14 mouse cellular contexts compared by ENCODE assay signal in the genomic region with DNA sequence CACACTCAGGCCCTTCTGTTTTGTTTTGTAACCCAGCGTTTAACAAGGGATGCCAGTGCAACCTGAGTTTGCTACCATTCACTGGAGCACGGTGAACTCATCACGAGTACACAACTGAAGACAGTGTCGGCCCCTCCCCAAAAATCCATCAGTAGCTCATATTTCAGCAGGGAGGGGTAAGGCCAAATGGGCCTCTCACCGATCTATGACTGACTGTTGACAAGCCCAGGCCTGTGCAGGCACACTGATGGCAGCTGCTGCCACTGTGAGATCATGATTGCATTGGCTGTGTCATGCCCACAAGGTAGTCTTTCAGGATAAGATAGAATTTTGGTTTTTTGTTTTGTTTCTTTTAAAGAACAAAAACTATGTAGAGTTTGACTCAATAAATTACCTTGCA. TPM values are rescaled to one million over a fixed set of nuclear protein-coding genes. Genes with fewer than 3 reads are reported as not detected.
DNase-seq lines count a peak whose midpoint lies in the region; ATAC-seq and TF ChIP-seq lines count a peak whose summit lies in the region.
"Had no signal": no experiment of that assay in that cellular context is flagged by ENCODE, and none has a peak within 500 bp of the region (broad histone marks: within the 10 kb centered on the region; RNA-seq: fewer than 3 reads in every experiment).

No protein-coding gene starts in this region.

- no peak overlapping the region for H3K4me2 ChIP-seq in kidney, embryonic 16.5 days (replicated peaks; ENCODE audit: low read depth, low read length)
- no peak overlapping the region for H3K4me2 ChIP-seq in kidney, embryonic 14.5 days (replicated peaks; ENCODE audit: low read depth, low read length)
- H3K4me2 ChIP-seq in CH12.LX (ENCODE audit: insufficient read depth, low read depth, poor library complexity, severe bottlenecking), result peak overlapping the region; percentile 76
- H3K4me2 ChIP-seq in liver, embryonic 15.5 days, result no peak overlapping the region
- H3K4me2 ChIP-seq: stomach, embryonic 15.5 days had no signal

- TF ChIP-seq RAD21 in CH12.LX (IDR thresholded peaks at IDR 0.05; ENCODE audit: low read depth, low read length), result no peak

- 33% methylated on average over 5 of the region's 5 CpGs for WGBS in kidney, embryonic 16.5 days
- 32% methylated on average over 5 of the region's 5 CpGs for WGBS in kidney, embryonic 14.5 days
- 44% methylated on average over 5 of the region's 5 CpGs for WGBS in liver, embryonic 15.5 days (ENCODE audit: insufficient replicate concordance)

- no peaks in the 10 kb centered on the region for H3K9me3 ChIP-seq in kidney, embryonic 16.5 days (ENCODE audit: low read length)
- H3K9me3 ChIP-seq in kidney, embryonic 14.5 days (ENCODE audit: control insufficient read depth, low read length), result no peaks in the 10 kb centered on the region
- H3K9me3 ChIP-seq in CH12.LX (replicated peaks; ENCODE audit: low read length), result no peaks in the 10 kb centered on the region
- no peaks in the 10 kb centered on the region for H3K9me3 ChIP-seq in liver, embryonic 15.5 days (replicated peaks)
- H3K9me3 ChIP-seq: stomach, embryonic 15.5 days had no signal

- no peaks in the 10 kb centered on the region for H3K27me3 ChIP-seq in kidney, embryonic 16.5 days (ENCODE audit: insufficient read depth, low read length)
- no peaks in the 10 kb centered on the region for H3K27me3 ChIP-seq in kidney, embryonic 14.5 days (ENCODE audit: control insufficient read depth, insufficient read depth, low read length)
- no peaks in the 10 kb centered on the region for H3K27me3 ChIP-seq in CH12.LX (replicated peaks)
- H3K27me3 ChIP-seq in liver, embryonic 15.5 days, result no peaks in the 10 kb centered on the region
- H3K27me3 ChIP-seq: stomach, embryonic 15.5 days had no signal

- dilution Hi-C loops in CH12.LX (cut with MboI; ENCODE audit: extremely low pct_ligation_motif_present, extremely low pct_unique_long_range_greater_than_20kb, low sequenced_read_pairs), result no loop called here

- peak; percentile 62 for DNase-seq in CH12.LX (ENCODE audit: extremely low read depth)
- DNase-seq in embryo, embryonic 11 days, result peak; percentile 21
- no peak for DNase-seq in testis, postnatal 14 days (ENCODE audit: low spot score)
- no peak for DNase-seq in adrenal gland, adult 2 months
- DNase-seq in right cerebral cortex, postnatal 4 days, result no peak
- DNase-seq: cerebellum, postnatal 36 days; forebrain, postnatal 0 days; heart, postnatal 14 days; kidney, postnatal 4 days had no signal

- no peaks in the 10 kb centered on the region for H3K36me3 ChIP-seq in kidney, embryonic 16.5 days (ENCODE audit: insufficient read depth, low read length)
- no peaks in the 10 kb centered on the region for H3K36me3 ChIP-seq in kidney, embryonic 14.5 days (ENCODE audit: control insufficient read depth, insufficient read depth, low read length)
- H3K36me3 ChIP-seq in CH12.LX (replicated peaks in 1 of 2; ENCODE audit: control insufficient read depth in 1 of 2, insufficient read depth in 1 of 2, low read length in 1 of 2), result peaks cover 2 to 6% of the 10 kb centered on the region in 2 experiments
- peaks cover 7% of the 10 kb centered on the region for H3K36me3 ChIP-seq in liver, embryonic 15.5 days (replicated peaks)
- H3K36me3 ChIP-seq: stomach, embryonic 15.5 days had no signal

- H3K4me3 ChIP-seq in kidney, embryonic 16.5 days (ENCODE audit: low read length), result no peak overlapping the region
- no peak overlapping the region for H3K4me3 ChIP-seq in kidney, embryonic 14.5 days (ENCODE audit: low read length)
- peak overlapping the region in 1 of 3 experiments; percentile 16 for H3K4me3 ChIP-seq in CH12.LX (replicated peaks in 1 of 3; ENCODE audit: low read depth in 2 of 3, low read length in 2 of 3, poor library complexity in 1 of 3)
- no peak overlapping the region for H3K4me3 ChIP-seq in liver, embryonic 15.5 days (replicated peaks)
- H3K4me3 ChIP-seq: stomach, embryonic 15.5 days had no signal

- H3K27ac ChIP-seq in kidney, embryonic 16.5 days (ENCODE audit: low read length), result no peak overlapping the region
- no peak overlapping the region for H3K27ac ChIP-seq in kidney, embryonic 14.5 days (ENCODE audit: low read depth, low read length)
- peak overlapping the region; percentile 75 for H3K27ac ChIP-seq in CH12.LX (ENCODE audit: insufficient read depth, low read depth)
- no peak overlapping the region for H3K27ac ChIP-seq in liver, embryonic 15.5 days (replicated peaks)
- H3K27ac ChIP-seq: stomach, embryonic 15.5 days had no signal

- TF ChIP-seq POLR2A in CH12.LX (IDR thresholded peaks at IDR 0.05; ENCODE audit: low read depth, low read length), result peak; percentile 57; the same call in 1 of the 2 replicates

- peaks cover 8% of the 10 kb centered on the region; the same call in 1 of the 2 replicates for H3K79me2 ChIP-seq in CH12.LX (replicated peaks; ENCODE audit: control insufficient read depth, extremely low read depth, insufficient read depth, poor library complexity, severe bottlenecking)

- H3K4me1 ChIP-seq in kidney, embryonic 16.5 days (ENCODE audit: insufficient read depth, low read length), result peaks cover 4% of the 10 kb centered on the region; the same call in 1 of the 2 replicates
- H3K4me1 ChIP-seq in kidney, embryonic 14.5 days (ENCODE audit: control insufficient read depth, insufficient read depth, low read length), result no peaks in the 10 kb centered on the region
- H3K4me1 ChIP-seq in CH12.LX (ENCODE audit: control insufficient read depth in 1 of 2, insufficient read depth in 2 of 2), result peaks cover 22 to 41% of the 10 kb centered on the region in 2 experiments
- H3K4me1 ChIP-seq in liver, embryonic 15.5 days (replicated peaks), result peaks cover 35% of the 10 kb centered on the region
- H3K4me1 ChIP-seq: stomach, embryonic 15.5 days had no signal

- peak; percentile 23; the same call in 1 of the 2 replicates for ATAC-seq in kidney, embryonic 16.5 days (ENCODE audit: low FRiP score, low TSS enrichment)
- no peak for ATAC-seq in kidney, embryonic 14.5 days (ENCODE audit: low FRiP score, low TSS enrichment)
- peak; percentile 62; the same call in 1 of the 2 replicates for ATAC-seq in liver, embryonic 15.5 days (ENCODE audit: insufficient read depth)
- ATAC-seq: forebrain, postnatal 0 days; lung, postnatal 0 days had no signal

- no peak overlapping the region for H3K9ac ChIP-seq in kidney, embryonic 16.5 days (replicated peaks; ENCODE audit: low read length)
- no peak overlapping the region for H3K9ac ChIP-seq in kidney, embryonic 14.5 days (ENCODE audit: low read depth, low read length)
- peak overlapping the region; percentile 69 for H3K9ac ChIP-seq in CH12.LX (ENCODE audit: insufficient read depth, low read depth)
- no peak overlapping the region for H3K9ac ChIP-seq in liver, embryonic 15.5 days
- H3K9ac ChIP-seq: forebrain, postnatal 0 days; stomach, embryonic 15.5 days had no signal

- TF ChIP-seq EP300 in CH12.LX (IDR thresholded peaks at IDR 0.05; ENCODE audit: low read length), result no peak

- in situ Hi-C loops in CH12.LX (cut with MboI; ENCODE audit: low pct_ligation_motif_present, low pct_unique_long_range_greater_than_20kb, low sequenced_read_pairs), result no loop called here

- no peak for TF ChIP-seq CTCF in CH12.LX (conservative IDR thresholded peaks at IDR 0.05 in 1 of 2, IDR thresholded peaks at IDR 0.05 in 1 of 2; ENCODE audit: low read depth in 2 of 2, low read length in 2 of 2)

TF ChIP-seq in CH12.LX, 34 proteins besides CTCF, POLR2A, EP300 and RAD21 (continues in another document):
- TF ChIP-seq CHD2 (IDR thresholded peaks at IDR 0.05; ENCODE audit: low read length) (no peak), SIN3A (IDR thresholded peaks at IDR 0.05; ENCODE audit: low read length) (peak; percentile 56; the same call in 1 of the 2 replicates), TBP (conservative IDR thresholded peaks at IDR 0.05; ENCODE audit: low read depth, low read length) (no peak; the same call in 1 of the 2 replicates), JUND (conservative IDR thresholded peaks at IDR 0.05; ENCODE audit: low read depth, low read length) (no peak), GABPA (IDR thresholded peaks at IDR 0.05; ENCODE audit: insufficient replicate concordance, low read depth, low read length) (no peak), BHLHE40 (IDR thresholded peaks at IDR 0.05; ENCODE audit: low read depth, low read length) (peak; percentile 95), POLR2AphosphoS2 (IDR thresholded peaks at IDR 0.05; ENCODE audit: low read depth, low read length) (no peak), RCOR1 (conservative IDR thresholded peaks at IDR 0.05; ENCODE audit: low read depth, low read length) (0 out of 2 replicates have a peak, but pooled peaks have one; percentile 36), CHD1 (IDR thresholded peaks at IDR 0.05; ENCODE audit: low read depth, low read length) (peak; percentile 99), HCFC1 (IDR thresholded peaks at IDR 0.05; ENCODE audit: low read depth, low read length) (no peak), JUN (IDR thresholded peaks at IDR 0.05; ENCODE audit: insufficient read depth, low read depth, low read length) (no peak), ZC3H11A (IDR thresholded peaks at IDR 0.05; ENCODE audit: low read depth, low read length) (no peak), MYC (IDR thresholded peaks at IDR 0.05; ENCODE audit: low read depth, low read length) (0 out of 2 replicates have a peak, but pooled peaks have one; percentile 4), USF2 (conservative IDR thresholded peaks at IDR 0.05; ENCODE audit: low read depth, low read length) (no peak), IRF4 (IDR thresholded peaks at IDR 0.05; ENCODE audit: low read depth, low read length) (no peak; the same call in 1 of the 2 replicates), ELF1 (IDR thresholded peaks at IDR 0.05; ENCODE audit: low read depth, low read length) (peak; percentile 26; the same call in 1 of the 2 replicates), ZKSCAN1 (IDR thresholded peaks at IDR 0.05; ENCODE audit: borderline replicate concordance, low read depth, low read length) (no peak), USF1 (IDR thresholded peaks at IDR 0.05; ENCODE audit: low read depth, low read length) (no peak), NELFE (IDR thresholded peaks at IDR 0.05; ENCODE audit: low read depth, low read length) (no peak), E2F4 (IDR thresholded peaks at IDR 0.05; ENCODE audit: insufficient replicate concordance, low read depth, low read length) (no peak), ETS1 (conservative IDR thresholded peaks at IDR 0.05; ENCODE audit: low read depth, low read length) (peak; percentile 67)

RNA-seq across cellular contexts. Expression of a gene that starts 12.2 kb away (rescaled TPM):
- polyA plus RNA-seq in kidney, embryonic 16.5 days (2015; fragmentation: Nextera tagmentation; extraction: Ambion mirVana), result 25.4 and 28.1 TPM in 2 replicates
- 29.9 and 32.7 TPM in 2 replicates for polyA plus RNA-seq in kidney, embryonic 14.5 days (2014; fragmentation: Nextera tagmentation; extraction: Ambion mirVana)
- 10.7 and 15.2 TPM in 2 replicates for total RNA-seq in CH12.LX (2012; rRNA removed)
- total RNA-seq in CH12.LX (2014; rRNA removed), result 16.7 and 19.3 TPM in 2 replicates
- 13.6 TPM in 2 replicates for polyA plus RNA-seq in CH12.LX (2012; ENCODE audit: insufficient read length, low read depth)
- polyA plus RNA-seq in liver, embryonic 15.5 days (2015; fragmentation: Nextera tagmentation; extraction: Ambion mirVana), result 21.4 and 23.4 TPM in 2 replicates
- 10 to 100 TPM; 22.6 to 24.3 TPM for total RNA-seq in adrenal gland, adult 2 months (2021)
- polyA plus RNA-seq in adrenal gland, adult 2 months (2012; rRNA removed), result 0.73 and 0.78 TPM in 2 replicates

Comparison
In these comparisons a context has a peak if more than half of its experiments do, and no peak if none do; other contexts are left out.
1. DNase-seq: peak in CH12.LX (single experiment) and embryo, embryonic 11 days (single experiment); none in testis, postnatal 14 days (single experiment), adrenal gland, adult 2 months (single experiment) and right cerebral cortex, postnatal 4 days (single experiment).